Mouse (Mus musculus) layer of hippocampus, postnatal 25 days (tissue): ENCODE results near the gene Fam151b. TPM values are rescaled to one million over a fixed set of nuclear protein-coding genes. Genes with fewer than 3 reads are reported as not detected.

ENCODE experiments used
- DNase-seq, 2 experiments: peaks; one replicate each; pipeline ENCODE4 v3.0.0; 2022; ENCODE audit warnings: mixed read lengths in 2 of 2, low spot score in 1 of 2; ENCODE audit errors: extremely low spot score in 1 of 2
- total RNA-seq, 2 experiments: library from RNA; stranded (reverse); gene quantifications; 2 replicates each; pipeline ENCODE4 v1.2.3; 2021

The Fam151b gene
- total RNA-seq, 2 experiments from 2014 or later: 10.4 to 11.6 TPM

GRCm38 (mm10) chr13:92423711-92424110, 60.1 kb downstream of the Fam151b start:
- DNase-seq: no peak

- DNase-seq: no peak
Measured at GRCm38 (mm10) chr13:92419630-92420029, 64.2 kb downstream of the Fam151b start.

GRCm38 (mm10) chr13:92410486-92410885, 73.3 kb downstream of the Fam151b start:
- no peak for DNase-seq

- no peak for DNase-seq
Measured at GRCm38 (mm10) chr13:92403496-92403895, 80.3 kb downstream of the Fam151b start.

GRCm38 (mm10) chr13:92402063-92402462, 81.8 kb downstream of the Fam151b start:
- DNase-seq: no peak

Other genes starting within 250 kb of the Fam151b start
- not detected for gene Gm20379, start 178.0 kb downstream of the Fam151b start, total RNA-seq
- gene Dhfr, start 129.3 kb downstream of the Fam151b start, total RNA-seq: 1 to 10 TPM; 1.3 to 1.8 TPM
- 10 to 100 TPM; 20.8 to 26.5 TPM for gene Msh3, start 129.0 kb downstream of the Fam151b start, total RNA-seq
- 10 to 100 TPM; 13.7 to 14.2 TPM for gene Ankrd34b, start 58.1 kb downstream of the Fam151b start, total RNA-seq
- 10 to 100 TPM; 15.4 to 21.7 TPM for gene Zfyve16, start 46.9 kb upstream of the Fam151b start, total RNA-seq
- gene Spz1, start 92.2 kb upstream of the Fam151b start, total RNA-seq: not detected
- gene Serinc5, start 127.1 kb upstream of the Fam151b start, total RNA-seq: 10 to 100 TPM; 71.1 to 78.5 TPM